Mouse (Mus musculus) cerebellum, adult 2 months (tissue): ENCODE data around the gene Slc39a8.

ENCODE experiments used
- CTCF ChIP-seq: fragments of 200-500 bp; IDR thresholded peaks from 2 replicates; pipeline ENCODE4 v1.5.1; 2011; ENCODE audit warnings: low read depth, mild to moderate bottlenecking, control low read depth, low read length, moderate library complexity, borderline replicate concordance; ENCODE audit not compliant: insufficient read depth
- POLR2A ChIP-seq: fragments of 200-500 bp; IDR thresholded peaks from 2 replicates; pipeline ENCODE4 v1.6.1; 2011; ENCODE audit warnings: low read length, control low read depth, borderline replicate concordance; ENCODE audit not compliant: insufficient read depth

DNA sequence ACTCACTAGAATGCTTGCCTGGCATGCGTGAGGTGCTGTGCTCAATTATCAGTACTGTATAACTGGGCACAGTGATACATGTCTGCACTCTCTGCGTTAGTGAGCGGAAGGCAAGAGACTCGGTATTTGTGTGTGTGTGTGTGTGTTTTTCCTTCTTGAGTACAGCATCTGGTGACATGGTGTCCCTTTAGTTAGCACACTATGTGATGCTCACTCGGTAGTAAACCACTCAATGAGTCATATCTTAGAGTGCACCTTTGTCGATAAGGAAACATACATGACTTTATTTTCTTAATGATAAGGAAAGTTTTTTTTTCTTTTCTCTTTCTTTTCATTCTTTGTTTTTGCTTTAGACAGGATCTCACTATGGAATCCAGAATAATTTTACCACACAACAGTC is 29.0 kb upstream of the Slc39a8 start:
- TF ChIP-seq CTCF (no peak), POLR2A (no peak)
